ENCODE assay signal across 13 mouse cellular contexts in genomic region chr13:40023201-40023777, GRCm38 (mm10).
"Had no signal": no experiment of that assay in that cellular context is flagged by ENCODE, and none has a peak within 500 bp of the region (broad histone marks: within the 10 kb centered on the region; RNA-seq: fewer than 3 reads in every experiment).

No protein-coding gene starts in this region.

- DNase-seq: kidney, postnatal 10 days; kidney, postnatal 36 days; layer of hippocampus, postnatal 36 days; liver, embryonic 13.5 days; lung, adult 2 months; lung, postnatal 14 days; lung, postnatal 4 days; midbrain, embryonic 14.5 days; thymus, adult 18-20 months; thymus, postnatal 36 days had no signal

- H3K4me1 ChIP-seq: kidney, embryonic 15.5 days; liver, embryonic 13.5 days had no signal

- H3K27me3 ChIP-seq: kidney, embryonic 15.5 days; liver, embryonic 13.5 days had no signal

- H3K36me3 ChIP-seq: kidney, embryonic 15.5 days; liver, embryonic 13.5 days had no signal

- H3K4me3 ChIP-seq: kidney, embryonic 15.5 days; left cerebral cortex, adult 2 months; liver, embryonic 13.5 days had no signal

- H3K9ac ChIP-seq: kidney, embryonic 15.5 days; liver, embryonic 13.5 days had no signal

- H3K4me2 ChIP-seq: kidney, embryonic 15.5 days; liver, embryonic 13.5 days; midbrain, embryonic 11.5 days had no signal

- H3K9me3 ChIP-seq: kidney, embryonic 15.5 days; liver, embryonic 13.5 days had no signal

- H3K27ac ChIP-seq: kidney, embryonic 15.5 days; left cerebral cortex, adult 2 months; liver, embryonic 13.5 days had no signal
